Mouse (Mus musculus): Measurements from ENCODE around the gene Mtcl1. TPM values are rescaled to one million over a fixed set of nuclear protein-coding genes. Genes with fewer than 3 reads are reported as not detected.
A peak's percentile ranks its signal among the peaks of the same experiment; 100 is the strongest.

The Mtcl1 gene
- polyA plus RNA-seq, 1 experiment from 2014 or later = 8.6 TPM

DNA sequence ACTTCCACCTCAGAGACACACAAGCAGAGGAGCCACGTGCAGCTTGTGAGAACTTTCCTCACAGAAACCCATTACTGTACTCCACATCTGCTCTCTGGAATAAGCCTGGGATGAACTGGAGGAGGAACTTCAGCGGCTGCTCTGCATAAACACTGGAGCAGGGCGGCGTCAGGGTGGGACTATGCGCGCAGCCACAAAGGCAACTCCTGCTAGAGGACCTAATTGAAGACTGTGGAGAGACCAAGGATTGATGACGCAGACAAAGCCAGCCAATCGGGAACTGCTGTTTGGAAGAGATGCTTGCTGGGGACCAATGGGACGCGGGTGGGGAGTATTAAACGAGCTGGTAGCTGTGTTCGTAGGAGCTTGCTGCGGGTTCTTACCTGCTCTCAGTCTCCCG, 127.6 kb downstream of the Mtcl1 start:
- ATAC-seq (no peak), DNase-seq (ENCODE audit: low spot score) (no peak)
- Histone ChIP-seq H3K4me2 (replicated peaks; ENCODE audit: low read depth, low read length) (no peak overlapping the region), H3K4me1 (ENCODE audit: insufficient read depth, low read depth, low read length) (no peaks in the 10 kb centered on the region), H3K9ac (replicated peaks; ENCODE audit: low read depth) (no peak overlapping the region), H3K27me3 (replicated peaks; ENCODE audit: insufficient read depth, low read length) (no peaks in the 10 kb centered on the region), H3K27ac (ENCODE audit: low read length) (no peak overlapping the region), H3K36me3 (ENCODE audit: insufficient read depth, low read length) (no peaks in the 10 kb centered on the region), H3K9me3 (ENCODE audit: low read length) (no peaks in the 10 kb centered on the region), H3K4me3 (ENCODE audit: low read depth, low read length) (no peak overlapping the region)
- TF ChIP-seq CTCF (IDR thresholded peaks at IDR 0.05) (no peak), EP300 (IDR thresholded peaks at IDR 0.05) (no peak)
- WGBS = 67% methylated on average over 14 of the region's 14 CpGs

DNA sequence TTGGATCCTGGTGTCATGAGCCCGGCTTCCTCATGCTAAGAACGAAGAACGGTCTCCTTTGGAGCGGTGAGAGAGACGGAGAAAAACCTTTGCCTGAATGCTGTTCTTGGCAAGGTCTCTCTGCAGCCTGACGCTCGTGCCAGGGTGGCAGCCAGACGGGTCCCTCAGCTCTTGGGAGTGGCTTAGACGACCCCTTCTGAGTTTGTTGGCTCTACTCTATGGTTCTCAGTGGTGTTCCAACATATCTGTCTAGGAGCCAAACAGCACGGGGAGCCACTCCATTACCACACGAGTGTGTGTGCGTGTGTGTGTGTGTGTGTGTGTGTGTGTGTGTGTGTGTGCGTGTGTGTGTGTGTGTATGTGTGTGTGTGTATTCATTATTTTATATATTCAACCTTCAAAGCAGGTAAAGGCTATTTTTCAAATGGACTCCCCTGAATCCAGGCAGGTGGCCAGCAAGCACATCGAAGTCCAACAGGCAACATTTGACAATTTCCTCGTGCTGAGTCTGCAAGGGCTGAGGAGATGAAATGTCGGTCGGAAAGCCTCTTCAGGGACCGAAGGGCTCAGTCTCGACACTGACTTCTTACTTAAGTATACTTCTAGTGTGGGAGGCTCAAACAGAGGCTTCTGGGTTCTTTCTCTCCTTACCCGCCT, 128.7 kb downstream of the Mtcl1 start:
- H3K4me1 ChIP-seq (ENCODE audit: insufficient read depth, low read depth, low read length) = no peaks in the 10 kb centered on the region
- no peaks in the 10 kb centered on the region for H3K27me3 ChIP-seq (replicated peaks; ENCODE audit: insufficient read depth, low read length)
- ATAC-seq (no peak), DNase-seq (ENCODE audit: low spot score) (no peak)
- H3K4me2 ChIP-seq (replicated peaks; ENCODE audit: low read depth, low read length) = no peak overlapping the region
- H3K9me3 ChIP-seq (ENCODE audit: low read length) = no peaks in the 10 kb centered on the region
- H3K36me3 ChIP-seq (ENCODE audit: insufficient read depth, low read length) = no peaks in the 10 kb centered on the region
- H3K9ac ChIP-seq (replicated peaks; ENCODE audit: low read depth) = no peak overlapping the region
- TF ChIP-seq CTCF (IDR thresholded peaks at IDR 0.05) (no peak), EP300 (IDR thresholded peaks at IDR 0.05) (no peak)
- no peak overlapping the region for H3K4me3 ChIP-seq (ENCODE audit: low read depth, low read length)
- no peak overlapping the region for H3K27ac ChIP-seq (ENCODE audit: low read length)
- WGBS = 64% methylated on average over 19 of the region's 20 CpGs

- 90% methylated on average over 3 of the region's 3 CpGs for WGBS
- TF ChIP-seq EP300 (IDR thresholded peaks at IDR 0.05) (no peak), CTCF (IDR thresholded peaks at IDR 0.05) (no peak)
Measured at GRCm38 (mm10) chr17:66318031-66318430, 131.5 kb downstream of the Mtcl1 start.

GRCm38 (mm10) chr17:66317576-66317975, 132.0 kb downstream of the Mtcl1 start:
- Histone ChIP-seq H3K27ac (ENCODE audit: low read length) (no peak overlapping the region), H3K9ac (replicated peaks; ENCODE audit: low read depth) (no peak overlapping the region), H3K27me3 (replicated peaks; ENCODE audit: insufficient read depth, low read length) (no peaks in the 10 kb centered on the region), H3K4me1 (ENCODE audit: insufficient read depth, low read depth, low read length) (no peaks in the 10 kb centered on the region), H3K36me3 (ENCODE audit: insufficient read depth, low read length) (no peaks in the 10 kb centered on the region), H3K9me3 (ENCODE audit: low read length) (no peaks in the 10 kb centered on the region), H3K4me3 (ENCODE audit: low read depth, low read length) (no peak overlapping the region), H3K4me2 (replicated peaks; ENCODE audit: low read depth, low read length) (no peak overlapping the region)
- TF ChIP-seq CTCF (IDR thresholded peaks at IDR 0.05) (no peak), EP300 (IDR thresholded peaks at IDR 0.05) (no peak)
- DNase-seq (ENCODE audit: low spot score) (no peak), ATAC-seq (no peak)
- WGBS = 91% methylated on average over 4 of the region's 4 CpGs

More at GRCm38 (mm10) chr17:66318031-66318430, 131.5 kb downstream of the Mtcl1 start:
- Histone ChIP-seq H3K4me3 (ENCODE audit: low read depth, low read length) (no peak overlapping the region), H3K9me3 (ENCODE audit: low read length) (no peaks in the 10 kb centered on the region), H3K4me2 (replicated peaks; ENCODE audit: low read depth, low read length) (no peak overlapping the region), H3K4me1 (ENCODE audit: insufficient read depth, low read depth, low read length) (no peaks in the 10 kb centered on the region), H3K27ac (ENCODE audit: low read length) (no peak overlapping the region), H3K36me3 (ENCODE audit: insufficient read depth, low read length) (no peaks in the 10 kb centered on the region), H3K9ac (replicated peaks; ENCODE audit: low read depth) (no peak overlapping the region), H3K27me3 (replicated peaks; ENCODE audit: insufficient read depth, low read length) (no peaks in the 10 kb centered on the region)
- no peak for DNase-seq (ENCODE audit: low spot score)
- ATAC-seq = no peak

- no peak for ATAC-seq
- WGBS = 88% methylated on average over 5 of the region's 5 CpGs
Measured at GRCm38 (mm10) chr17:66317156-66317555, 132.4 kb downstream of the Mtcl1 start.

DNA sequence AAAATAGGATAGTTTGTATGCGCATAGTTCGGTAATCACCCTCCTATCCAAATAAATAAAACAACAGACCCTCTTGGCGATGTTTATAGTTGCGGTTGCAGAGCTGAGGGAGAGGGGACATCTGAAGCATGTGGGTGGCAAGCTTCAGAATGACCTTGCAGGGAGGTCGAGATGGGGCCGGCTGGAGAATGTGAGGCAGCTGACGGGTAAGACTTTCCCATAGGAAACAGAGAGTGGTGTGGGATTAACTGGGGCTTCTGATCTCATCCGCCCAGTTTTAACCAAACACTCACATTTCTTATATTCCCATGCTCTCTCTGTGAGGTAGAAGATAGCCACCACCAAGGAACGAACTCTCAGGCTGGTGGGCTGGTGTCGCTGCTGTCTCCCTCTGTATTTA, 134.1 kb downstream of the Mtcl1 start:
- peak; percentile 68 for ATAC-seq
- H3K9ac ChIP-seq (replicated peaks; ENCODE audit: low read depth) = no peak overlapping the region

More at GRCm38 (mm10) chr17:66317156-66317555, 132.4 kb downstream of the Mtcl1 start:
- no peak for TF ChIP-seq EP300 (IDR thresholded peaks at IDR 0.05)
- TF ChIP-seq CTCF (IDR thresholded peaks at IDR 0.05) = no peak
- no peak overlapping the region for H3K4me3 ChIP-seq (ENCODE audit: low read depth, low read length)
- DNase-seq (ENCODE audit: low spot score) = no peak
- H3K4me1 ChIP-seq (ENCODE audit: insufficient read depth, low read depth, low read length) = no peaks in the 10 kb centered on the region
- H3K9me3 ChIP-seq (ENCODE audit: low read length) = no peaks in the 10 kb centered on the region
- H3K4me2 ChIP-seq (replicated peaks; ENCODE audit: low read depth, low read length) = no peak overlapping the region
- H3K36me3 ChIP-seq (ENCODE audit: insufficient read depth, low read length) = no peaks in the 10 kb centered on the region
- no peak overlapping the region for H3K9ac ChIP-seq (replicated peaks; ENCODE audit: low read depth)
- H3K27ac ChIP-seq (ENCODE audit: low read length) = no peak overlapping the region
- H3K27me3 ChIP-seq (replicated peaks; ENCODE audit: insufficient read depth, low read length) = no peaks in the 10 kb centered on the region

More for the DNA sequence above, 134.1 kb downstream of the Mtcl1 start:
- H3K4me1 ChIP-seq (ENCODE audit: insufficient read depth, low read depth, low read length) = no peaks in the 10 kb centered on the region
- WGBS = 18% methylated on average over 10 of the region's 10 CpGs
- DNase-seq (ENCODE audit: low spot score) = no peak
- no peaks in the 10 kb centered on the region for H3K27me3 ChIP-seq (replicated peaks; ENCODE audit: insufficient read depth, low read length)
- no peaks in the 10 kb centered on the region for H3K36me3 ChIP-seq (ENCODE audit: insufficient read depth, low read length)
- no peak overlapping the region for H3K4me3 ChIP-seq (ENCODE audit: low read depth, low read length)
- TF ChIP-seq EP300 (IDR thresholded peaks at IDR 0.05) (no peak), CTCF (IDR thresholded peaks at IDR 0.05) (no peak)
- no peak overlapping the region; the same call in 1 of the 2 replicates for H3K27ac ChIP-seq (ENCODE audit: low read length)
- no peaks in the 10 kb centered on the region for H3K9me3 ChIP-seq (ENCODE audit: low read length)
- H3K4me2 ChIP-seq (replicated peaks; ENCODE audit: low read depth, low read length) = no peak overlapping the region

Measured in lung, postnatal 0 days (tissue).